In the genomic region with DNA sequence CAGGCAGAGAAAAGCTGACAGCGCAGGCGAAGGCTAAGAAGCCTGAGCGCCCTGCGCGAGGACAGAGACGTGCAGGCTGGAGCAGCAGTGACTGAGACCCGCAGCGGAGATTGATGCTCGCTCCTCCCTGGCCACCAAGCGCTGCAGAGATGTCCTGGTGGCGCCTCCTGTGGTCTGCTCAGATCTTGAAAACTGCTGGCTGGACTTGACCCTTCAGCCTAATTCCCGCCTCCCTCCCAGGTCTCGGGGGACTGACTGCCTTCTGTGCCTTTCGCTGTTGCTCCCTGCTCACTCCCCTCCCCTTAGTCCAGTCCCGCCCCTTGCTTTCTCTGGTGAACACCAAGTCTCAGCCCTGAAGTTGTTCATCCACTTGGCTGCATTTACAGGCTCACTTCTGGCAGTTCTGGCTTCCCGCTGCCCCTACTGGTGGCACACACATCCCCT, we compare ENCODE assay signal across 8 mouse cellular contexts. TPM values are rescaled to one million over a fixed set of nuclear protein-coding genes. Genes with fewer than 3 reads are reported as not detected.
DNase-seq lines count a peak whose midpoint lies in the region; ATAC-seq and TF ChIP-seq lines count a peak whose summit lies in the region.

A gene (minus strand): TSS at position 180 of the 444 bp plus-strand sequence.

- ATAC-seq in heart, embryonic 11.5 days (replicated peaks; ENCODE audit: insufficient number of reproducible peaks, low FRiP score, low TSS enrichment): peak; percentile 81
- ATAC-seq in liver, embryonic 13.5 days (ENCODE audit: low read depth): no peak

- no peak for TF ChIP-seq CTCF in kidney, adult 2 months (conservative IDR thresholded peaks at IDR 0.05; ENCODE audit: insufficient read depth, insufficient read length, low read depth, low read length)
- TF ChIP-seq CTCF in embryonic fibroblast, embryonic 13.5 days (IDR thresholded peaks at IDR 0.05; ENCODE audit: borderline replicate concordance, insufficient read depth, low read length): 0 out of 2 replicates have a peak, but pooled peaks have one; percentile 4

- H3K27me3 ChIP-seq in kidney, adult 2 months (replicated peaks; ENCODE audit: control insufficient read depth, insufficient read depth, low read length): no peaks in the 10 kb centered on the region
- H3K27me3 ChIP-seq in heart, embryonic 11.5 days (ENCODE audit: control insufficient read depth, insufficient read depth, low read length): no peaks in the 10 kb centered on the region
- H3K27me3 ChIP-seq in liver, embryonic 13.5 days: 0 out of 2 replicates have a peak, but pooled peaks cover 4% of the 10 kb centered on the region

- peak; percentile 1 for DNase-seq in kidney, adult 2 months
- no peak for DNase-seq in kidney, adult 11 months
- DNase-seq in kidney, postnatal 14 days: peak; percentile 32
- no peak for DNase-seq in liver, embryonic 13.5 days
- DNase-seq in ovary, postnatal 10 days (ENCODE audit: low spot score): peak; percentile 14
- DNase-seq in B cell, adult 2 months: no peak

- no peak for TF ChIP-seq POLR2A in kidney, adult 2 months (IDR thresholded peaks at IDR 0.05; ENCODE audit: low read depth, low read length)
- TF ChIP-seq POLR2A in embryonic fibroblast, embryonic 13.5 days (IDR thresholded peaks at IDR 0.05; ENCODE audit: low read depth, low read length): no peak

- peak within 1 kb of the TSS; percentile 73 for H3K9ac ChIP-seq in heart, embryonic 11.5 days (ENCODE audit: low read depth, low read length)
- no peak within 1 kb of the TSS for H3K9ac ChIP-seq in liver, embryonic 13.5 days

- H3K4me1 ChIP-seq in kidney, adult 2 months (ENCODE audit: control insufficient read depth, insufficient read depth, low read length): no peaks in the 10 kb centered on the region
- no peaks in the 10 kb centered on the region for H3K4me1 ChIP-seq in embryonic fibroblast, embryonic 13.5 days (ENCODE audit: control insufficient read depth, insufficient read depth, low read length)
- H3K4me1 ChIP-seq in heart, embryonic 11.5 days (ENCODE audit: control insufficient read depth, insufficient read depth, low read length): no peaks in the 10 kb centered on the region
- H3K4me1 ChIP-seq in liver, embryonic 13.5 days (replicated peaks): no peaks in the 10 kb centered on the region

- WGBS in kidney, adult 2 months: 2% methylated on average over 16 of the region's 16 CpGs
- under 1% methylated on average over 16 of the region's 16 CpGs for WGBS in heart, embryonic 11.5 days (ENCODE audit: insufficient replicate concordance)
- 3% methylated on average over 16 of the region's 16 CpGs for WGBS in liver, embryonic 13.5 days (ENCODE audit: insufficient replicate concordance)

- no peak within 1 kb of the TSS for H3K27ac ChIP-seq in kidney, adult 2 months (ENCODE audit: insufficient read depth, low read depth, low read length)
- no peak within 1 kb of the TSS for H3K27ac ChIP-seq in embryonic fibroblast, embryonic 13.5 days (ENCODE audit: insufficient read depth, low read length)
- H3K27ac ChIP-seq in heart, embryonic 11.5 days (ENCODE audit: low read depth, low read length): peak within 1 kb of the TSS; percentile 64
- no peak within 1 kb of the TSS for H3K27ac ChIP-seq in liver, embryonic 13.5 days

- no peak within 1 kb of the TSS for H3K4me3 ChIP-seq in kidney, adult 2 months (ENCODE audit: insufficient read depth, low read depth, low read length)
- no peak within 1 kb of the TSS for H3K4me3 ChIP-seq in embryonic fibroblast, embryonic 13.5 days (ENCODE audit: insufficient read depth, low read length)
- H3K4me3 ChIP-seq in heart, embryonic 11.5 days (ENCODE audit: low read depth, low read length): peak within 1 kb of the TSS; percentile 56
- H3K4me3 ChIP-seq in liver, embryonic 13.5 days (replicated peaks): 0 out of 2 replicates have a peak within 1 kb of the TSS, but pooled peaks have one; percentile 10

- H3K4me2 ChIP-seq in heart, embryonic 11.5 days: peak within 1 kb of the TSS; percentile 75
- peak within 1 kb of the TSS; percentile 40 for H3K4me2 ChIP-seq in liver, embryonic 13.5 days

- no peaks in the 10 kb centered on the region for H3K9me3 ChIP-seq in heart, embryonic 11.5 days (replicated peaks; ENCODE audit: control insufficient read depth, low read length)
- no peaks in the 10 kb centered on the region for H3K9me3 ChIP-seq in liver, embryonic 13.5 days (replicated peaks)

- H3K36me3 ChIP-seq in kidney, adult 2 months (ENCODE audit: control insufficient read depth, insufficient read depth, low read length): no peaks in the 10 kb centered on the region
- no peaks in the 10 kb centered on the region for H3K36me3 ChIP-seq in heart, embryonic 11.5 days (ENCODE audit: control insufficient read depth, insufficient read depth, low read length)
- H3K36me3 ChIP-seq in liver, embryonic 13.5 days: no peaks in the 10 kb centered on the region

RNA-seq across cellular contexts. Expression of the gene that starts here (rescaled TPM):
- 0.03 and 0.05 TPM in 2 replicates for polyA plus RNA-seq in kidney, adult 2 months (2012; rRNA removed)
- 0.42 TPM in 2 replicates for polyA plus RNA-seq in embryonic fibroblast, embryonic 13.5 days (2011; ENCODE audit: insufficient read length, low read depth, missing spikeins)
- 24.0 and 30.0 TPM in 2 replicates for polyA plus RNA-seq in heart, embryonic 11.5 days (2014; fragmentation: Nextera tagmentation; extraction: Ambion mirVana)
- 0.05 and 0.08 TPM in 2 replicates for polyA plus RNA-seq in liver, embryonic 13.5 days (2015; fragmentation: Nextera tagmentation; extraction: Ambion mirVana)

Comparison
In these comparisons a context has a peak if more than half of its experiments do, and no peak if none do; other contexts are left out.
1. RNA of the gene that starts here (polyA plus RNA-seq): 24.0 to 30.0 TPM in heart, embryonic 11.5 days; 0.42 TPM in embryonic fibroblast, embryonic 13.5 days, 0.03 to 0.05 TPM in kidney, adult 2 months and 0.05 to 0.08 TPM in liver, embryonic 13.5 days; every median in the first group is over 10 times any median in the second.
2. DNase-seq: peak in kidney, postnatal 14 days (single experiment) and ovary, postnatal 10 days (single experiment); none in kidney, adult 11 months (single experiment), liver, embryonic 13.5 days (single experiment) and B cell, adult 2 months (0 of 2).
3. Peak in DNase-seq in kidney, adult 2 months; RNA of the gene not detected or under 1 TPM.
4. H3K4me3 ChIP-seq: peak in heart, embryonic 11.5 days (single experiment) and liver, embryonic 13.5 days (single experiment); none in kidney, adult 2 months (single experiment) and embryonic fibroblast, embryonic 13.5 days (single experiment).